Mouse (Mus musculus) erythroblast, embryonic 14.5 days (primary cell): ENCODE measurements around the gene Serhl. TPM values are rescaled to one million over a fixed set of nuclear protein-coding genes. Genes with fewer than 3 reads are reported as not detected.

Experiments
- H3K27me3 ChIP-seq: 2 replicates; pipeline ENCODE4 v1.6.1; 2012; ENCODE audit warnings: inconsistent platforms; ENCODE audit not compliant: control insufficient read depth
- H3K36me3 ChIP-seq: 2 replicates; pipeline ENCODE4 v1.6.1; 2012; ENCODE audit warnings: mild to moderate bottlenecking, inconsistent platforms; ENCODE audit not compliant: control insufficient read depth
- H3K4me1 ChIP-seq: 2 replicates; pipeline ENCODE4 v1.6.1; 2012; ENCODE audit warnings: inconsistent platforms; ENCODE audit not compliant: control insufficient read depth
- H3K4me3 ChIP-seq: replicated peaks from 2 replicates; pipeline ENCODE3; 2012; ENCODE audit warnings: moderate library complexity, mild to moderate bottlenecking, inconsistent platforms
- H3K9me3 ChIP-seq: 2 replicates; pipeline ENCODE4 v1.6.1; 2012; ENCODE audit warnings: low read length, inconsistent platforms, mixed read lengths; ENCODE audit not compliant: control insufficient read depth
- GATA1 ChIP-seq: IDR thresholded peaks from 2 replicates; pipeline ENCODE4 v1.6.1; 2012; ENCODE audit warnings: low read length, inconsistent platforms, mixed read lengths
- TAL1 ChIP-seq: IDR thresholded peaks from 3 replicates; pipeline ENCODE4 v1.6.1; 2012; ENCODE audit warnings: low read length, inconsistent platforms, mixed read lengths
- polyA plus RNA-seq: library from polyadenylated mRNA; stranded (reverse); fragments of >175 nt; gene quantifications from 2 replicates; pipeline ENCODE4 v1.2.3, GENCODE M21; 2012

The Serhl gene
- polyA plus RNA-seq, 1 experiment, result 0.07 TPM

- Histone ChIP-seq H3K4me3 (no peak overlapping the region), H3K36me3 (no peaks in the 10 kb centered on the region), H3K4me1 (no peaks in the 10 kb centered on the region), H3K9me3 (no peaks in the 10 kb centered on the region), H3K27me3 (peaks cover 25% of the 10 kb centered on the region)
- TF ChIP-seq GATA1, result no peak
Observed at GRCm38 (mm10) chr15:83075607-83076525, 13.4 kb upstream of the Serhl start.

GRCm38 (mm10) chr15:83083530-83083929 is 5.8 kb upstream of the Serhl start:
- TF ChIP-seq GATA1 (no peak), TAL1 (no peak)
- Histone ChIP-seq H3K4me3 (no peak overlapping the region), H3K36me3 (no peaks in the 10 kb centered on the region), H3K27me3 (peaks cover 10% of the 10 kb centered on the region), H3K4me1 (no peaks in the 10 kb centered on the region; the same call in none of the 2 replicates), H3K9me3 (no peaks in the 10 kb centered on the region)

- no peak for TF ChIP-seq GATA1
- no peak for TF ChIP-seq TAL1
- Histone ChIP-seq H3K9me3 (no peaks in the 10 kb centered on the region), H3K4me1 (peaks cover 3% of the 10 kb centered on the region), H3K27me3 (peaks cover 14% of the 10 kb centered on the region), H3K4me3 (no peak overlapping the region), H3K36me3 (no peaks in the 10 kb centered on the region)
Observed at GRCm38 (mm10) chr15:83084022-83084640, 5.2 kb upstream of the Serhl start.

- no peak overlapping the region for H3K4me3 ChIP-seq
- TF ChIP-seq GATA1 (no peak), TAL1 (no peak)
- H3K36me3 ChIP-seq, result no peaks in the 10 kb centered on the region
- H3K4me1 ChIP-seq, result peaks cover 7% of the 10 kb centered on the region
- H3K9me3 ChIP-seq, result no peaks in the 10 kb centered on the region
- H3K27me3 ChIP-seq, result peaks cover 22% of the 10 kb centered on the region
Observed at GRCm38 (mm10) chr15:83085901-83086300, 3.4 kb upstream of the Serhl start.

- no peak for TF ChIP-seq GATA1
- no peak for TF ChIP-seq TAL1
- Histone ChIP-seq H3K9me3 (no peaks in the 10 kb centered on the region), H3K27me3 (peaks cover 22% of the 10 kb centered on the region), H3K36me3 (no peaks in the 10 kb centered on the region), H3K4me1 (peaks cover 10% of the 10 kb centered on the region), H3K4me3 (no peak overlapping the region)
Observed at GRCm38 (mm10) chr15:83086636-83087328, 2.5 kb upstream of the Serhl start.

GRCm38 (mm10) chr15:83088495-83089428 is 544 bp upstream of the Serhl start:
- H3K4me3 ChIP-seq, result no peak overlapping the region
- H3K9me3 ChIP-seq, result no peaks in the 10 kb centered on the region

GRCm38 (mm10) chr15:83090874-83091273 is 1.6 kb downstream of the Serhl start:
- H3K4me1 ChIP-seq, result peaks cover 10% of the 10 kb centered on the region
- no peak overlapping the region for H3K4me3 ChIP-seq
- no peaks in the 10 kb centered on the region for H3K9me3 ChIP-seq
- H3K36me3 ChIP-seq, result no peaks in the 10 kb centered on the region
- TF ChIP-seq TAL1 (no peak), GATA1 (no peak)
- peaks cover 19% of the 10 kb centered on the region for H3K27me3 ChIP-seq

More at GRCm38 (mm10) chr15:83088495-83089428, 544 bp upstream of the Serhl start:
- no peak for TF ChIP-seq TAL1
- no peak for TF ChIP-seq GATA1
- Histone ChIP-seq H3K27me3 (peaks cover 23% of the 10 kb centered on the region), H3K36me3 (no peaks in the 10 kb centered on the region), H3K4me1 (peaks cover 10% of the 10 kb centered on the region)

- Histone ChIP-seq H3K27me3 (peaks cover 24% of the 10 kb centered on the region), H3K4me3 (no peak overlapping the region), H3K36me3 (no peaks in the 10 kb centered on the region), H3K4me1 (peaks cover 10% of the 10 kb centered on the region), H3K9me3 (no peaks in the 10 kb centered on the region)
- TF ChIP-seq GATA1 (no peak), TAL1 (no peak)
Observed at GRCm38 (mm10) chr15:83093687-83094086, 4.4 kb downstream of the Serhl start.
